Mouse (Mus musculus): Measurements from ENCODE around the gene Prss38. TPM values are rescaled to one million over a fixed set of nuclear protein-coding genes. Genes with fewer than 3 reads are reported as not detected.
"Not testable (repeated sequence)": the region's sequence is repeated elsewhere in the genome, so short reads cannot be mapped to it uniquely, and the experiment has no call there.

The Prss38 gene
- total RNA-seq, 2 experiments from 2014 or later, result not detected

- DNase-seq (ENCODE audit: low spot score in 2 of 2), result no peak
Measured at GRCm38 (mm10) chr11:59379547-59379946, 4.1 kb upstream of the Prss38 start.

DNA sequence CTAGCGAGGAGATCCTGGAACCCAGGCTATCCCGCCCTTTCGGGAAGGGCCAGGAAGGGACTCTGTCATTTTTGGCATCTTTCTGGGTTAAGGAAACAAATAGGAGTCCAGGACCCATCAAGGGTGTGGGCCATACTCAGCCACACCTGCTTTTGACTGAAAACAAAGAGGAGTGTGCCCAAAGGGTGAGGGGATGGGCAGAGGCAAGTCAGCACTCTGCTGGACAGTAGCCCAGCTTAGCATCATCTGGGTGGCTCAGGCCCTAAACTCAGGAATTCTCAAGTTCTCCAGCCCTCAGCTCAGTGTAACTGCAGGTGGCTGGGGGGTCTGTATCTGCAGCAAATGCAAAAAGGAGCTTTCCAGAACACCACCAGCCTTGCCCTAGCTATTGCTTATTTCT, 2.5 kb upstream of the Prss38 start:
- DNase-seq (ENCODE audit: low spot score in 2 of 2), result no peak

DNA sequence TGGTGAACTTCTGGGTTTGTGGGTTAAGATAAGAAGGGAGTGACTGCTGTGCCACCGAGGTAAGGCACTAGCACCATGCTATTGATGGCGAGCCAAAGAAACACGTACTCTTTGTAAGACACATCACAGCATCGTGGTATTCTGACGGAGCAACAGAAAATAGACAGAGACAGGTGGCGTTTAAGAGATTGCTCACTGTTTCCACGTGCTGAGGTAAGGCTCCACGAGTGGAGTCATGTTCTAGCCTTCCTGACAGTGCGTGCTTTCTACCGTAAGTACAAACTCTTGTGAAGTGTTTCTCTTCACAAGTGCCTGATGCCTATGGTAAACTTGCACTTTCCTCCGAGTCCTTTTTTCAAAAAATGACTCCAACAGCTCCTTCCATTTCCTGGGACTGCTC, 5.6 kb downstream of the Prss38 start:
- no peak for DNase-seq (ENCODE audit: low spot score in 2 of 2)

DNA sequence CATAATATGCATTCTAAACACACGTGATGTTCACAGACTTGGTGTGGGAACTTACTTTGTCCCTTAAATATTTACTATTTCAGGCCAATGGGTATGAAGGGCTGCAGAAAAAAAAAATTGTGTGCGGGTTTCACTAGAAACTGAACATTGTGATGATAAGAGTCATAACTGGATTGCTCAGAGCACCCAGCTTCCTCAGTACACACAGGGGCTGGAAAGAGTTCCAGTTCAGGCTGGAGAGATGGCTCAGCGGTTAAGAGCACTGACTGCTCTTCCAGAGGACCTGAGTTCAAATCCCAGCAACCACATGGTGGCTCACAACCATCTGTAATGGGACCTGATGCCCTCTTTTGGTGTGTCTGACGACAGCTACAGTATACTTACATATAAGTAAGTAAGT, 7.5 kb downstream of the Prss38 start:
- not testable (repeated sequence) for DNase-seq (ENCODE audit: low spot score in 2 of 2)

DNA sequence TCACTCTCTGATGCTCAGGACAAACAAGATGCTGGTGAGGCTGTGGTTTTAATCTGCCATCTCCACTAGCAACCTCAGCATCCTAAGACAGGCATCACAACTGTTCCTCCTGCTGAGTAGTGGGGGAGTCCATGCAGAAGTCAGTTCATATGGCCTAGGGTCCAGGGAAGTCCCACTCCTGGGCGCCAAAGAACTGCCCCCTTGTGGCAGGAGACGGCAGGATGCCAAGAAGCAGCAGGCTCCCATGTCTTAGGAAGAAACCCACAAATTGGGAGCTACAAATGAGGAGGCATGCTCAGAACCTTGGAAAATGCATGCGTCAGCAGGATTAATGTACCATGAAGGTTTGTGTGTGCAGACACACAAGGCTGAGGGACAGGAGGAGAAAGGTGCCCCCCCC, 8.8 kb downstream of the Prss38 start:
- no peak for DNase-seq (ENCODE audit: low spot score in 2 of 2)

DNA sequence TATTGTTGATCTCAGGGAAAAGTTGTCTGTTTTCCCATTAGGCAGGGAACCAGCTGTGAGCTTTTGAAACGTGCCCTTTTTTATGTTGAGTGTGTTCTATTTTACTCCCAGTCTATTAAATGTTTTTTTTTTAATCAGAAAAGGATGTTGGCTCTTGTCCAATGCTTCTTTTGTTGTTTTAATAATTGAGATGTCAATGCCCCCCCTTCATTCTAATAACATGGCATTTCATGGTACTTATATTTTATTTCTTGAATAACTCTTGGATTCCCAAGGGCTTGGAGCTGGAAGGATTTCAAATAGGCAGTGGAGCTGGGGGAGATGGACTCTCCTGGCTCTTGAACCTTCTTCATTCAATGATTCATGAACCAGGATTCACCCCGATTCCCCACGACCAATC, 9.4 kb downstream of the Prss38 start:
- no peak for DNase-seq (ENCODE audit: low spot score in 2 of 2)

- DNase-seq (ENCODE audit: low spot score in 2 of 2), result no peak
Measured at GRCm38 (mm10) chr11:59364417-59364816, 11.0 kb downstream of the Prss38 start.

GRCm38 (mm10) chr11:59364007-59364406, 11.4 kb downstream of the Prss38 start:
- DNase-seq (ENCODE audit: low spot score in 2 of 2), result no peak

- DNase-seq (ENCODE audit: low spot score in 2 of 2), result no peak
Measured at GRCm38 (mm10) chr11:59361291-59361690, 14.2 kb downstream of the Prss38 start.

DNA sequence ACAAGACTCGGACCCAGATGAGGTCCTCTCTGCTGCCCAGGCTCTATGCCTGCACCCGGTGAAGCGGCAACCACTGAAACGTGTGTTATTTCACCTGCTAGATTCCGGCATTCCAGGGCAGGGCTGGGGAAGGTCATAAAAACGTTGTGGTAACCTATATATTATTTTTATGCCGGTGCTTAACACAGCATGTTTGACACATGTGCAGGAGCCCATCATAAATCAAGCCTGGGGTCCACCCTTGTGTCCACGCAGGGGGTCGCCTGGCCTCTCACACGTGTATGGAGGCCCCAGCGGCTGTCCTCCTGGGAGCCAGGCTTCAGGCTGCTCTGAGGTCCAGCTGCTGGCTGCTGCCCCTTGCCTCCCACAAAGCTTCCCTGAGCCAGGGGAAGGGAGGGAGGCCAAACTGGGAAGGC, 18.6 kb downstream of the Prss38 start:
- no peak for DNase-seq (ENCODE audit: low spot score in 2 of 2)

- no peak for DNase-seq (ENCODE audit: low spot score in 2 of 2)
Measured at GRCm38 (mm10) chr11:59354793-59355192, 20.7 kb downstream of the Prss38 start.

DNA sequence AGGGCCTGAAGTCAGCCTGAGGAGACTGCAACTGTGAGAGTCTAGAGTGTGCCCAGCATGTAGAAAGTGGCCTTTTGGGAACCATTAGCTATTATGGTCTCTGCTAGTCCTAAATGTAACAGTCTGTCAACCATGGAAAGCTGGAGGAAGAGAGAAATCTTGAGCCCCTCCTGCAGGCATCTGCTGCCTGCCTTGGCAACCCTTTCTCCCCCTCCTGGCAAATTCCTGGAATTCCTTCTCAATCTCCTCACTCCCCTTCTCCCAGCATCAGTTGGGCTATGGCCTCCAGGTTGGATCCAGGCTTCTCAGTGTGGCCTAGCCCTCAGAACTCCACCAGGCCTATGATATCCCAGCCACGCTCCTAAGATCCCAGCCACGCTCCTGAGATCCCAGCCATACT, 25.1 kb downstream of the Prss38 start:
- no peak for DNase-seq (ENCODE audit: low spot score in 2 of 2)

GRCm38 (mm10) chr11:59346166-59346910, 29.1 kb downstream of the Prss38 start:
- DNase-seq (ENCODE audit: low spot score in 2 of 2), result no peak

GRCm38 (mm10) chr11:59342956-59343355, 32.5 kb downstream of the Prss38 start:
- no peak for DNase-seq (ENCODE audit: low spot score in 2 of 2)

- DNase-seq (ENCODE audit: low spot score in 2 of 2), result no peak
Measured at GRCm38 (mm10) chr11:59338736-59339120, 36.7 kb downstream of the Prss38 start.

DNA sequence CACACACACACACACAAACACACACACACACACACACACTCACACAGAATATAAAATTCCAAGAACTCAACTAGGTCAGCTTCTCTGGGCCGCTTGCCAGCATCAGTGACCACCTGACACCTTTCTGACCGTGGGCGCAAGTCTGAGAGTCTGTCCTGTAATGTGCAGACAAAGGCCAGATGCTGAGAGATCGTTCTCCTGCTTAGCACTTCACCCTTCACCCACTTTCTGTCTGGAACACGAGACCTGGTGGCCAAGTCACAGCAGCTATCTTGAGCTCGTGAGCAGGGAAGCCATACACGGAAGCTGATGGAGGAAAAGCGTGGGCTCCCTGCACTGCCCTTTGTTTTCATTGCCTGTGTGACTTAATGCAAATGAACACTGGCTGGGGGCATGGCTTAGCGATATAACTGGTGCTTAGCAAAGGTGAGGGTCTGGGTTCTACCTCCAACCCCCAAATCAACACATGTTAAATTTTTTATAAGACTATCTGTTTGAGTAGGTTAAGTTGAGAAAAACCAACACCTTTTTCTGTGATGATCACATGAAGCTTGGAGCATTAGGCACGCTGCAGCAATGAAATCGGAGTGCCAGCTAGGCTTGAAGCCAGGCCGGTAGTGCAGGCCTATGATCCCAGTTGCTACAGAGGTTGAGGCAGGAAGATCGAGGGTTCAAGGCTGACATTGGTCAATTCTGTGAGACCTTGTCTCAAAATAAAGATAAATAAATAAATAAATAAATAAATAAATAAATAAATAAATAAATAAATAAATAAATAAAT, 37.3 kb downstream of the Prss38 start:
- DNase-seq (ENCODE audit: low spot score in 2 of 2), result no peak

- no peak for DNase-seq (ENCODE audit: low spot score in 2 of 2)
Measured at GRCm38 (mm10) chr11:59336381-59336780, 39.1 kb downstream of the Prss38 start.

GRCm38 (mm10) chr11:59335942-59336341, 39.5 kb downstream of the Prss38 start:
- no peak for DNase-seq (ENCODE audit: low spot score in 2 of 2)

- DNase-seq (ENCODE audit: low spot score in 2 of 2), result no peak
Measured at GRCm38 (mm10) chr11:59335150-59335549, 40.3 kb downstream of the Prss38 start.

GRCm38 (mm10) chr11:59332938-59333337, 42.5 kb downstream of the Prss38 start:
- DNase-seq (ENCODE audit: low spot score in 2 of 2), result no peak

GRCm38 (mm10) chr11:59331167-59331869, 44.1 kb downstream of the Prss38 start:
- no peak for DNase-seq (ENCODE audit: low spot score in 2 of 2)

- peak; percentile 74 to 79 for DNase-seq (ENCODE audit: low spot score in 2 of 2)
Measured at GRCm38 (mm10) chr11:59330560-59330959, 44.9 kb downstream of the Prss38 start.

Data from layer of hippocampus, postnatal 10 days (tissue).